Mouse (Mus musculus) heart, postnatal 0 days (tissue): ENCODE measurements at regions not wholly inside any gene's neighbourhood (a gene's known extent, or its start where the extent isn't known, plus 50 kb on each side); places are given as distances from the start of the nearest gene placed in this dataset.
A peak's percentile ranks its signal among the peaks of the same experiment; 100 is the strongest.

Experiments used
- ATAC-seq: fragments of 200-750 bp; cut with Nextera tagmentation; 2 replicates; pipeline ENCODE4 v1.8.0; 2017; ENCODE audit warnings: low read depth, moderate number of reproducible peaks, moderate library complexity; ENCODE audit not compliant: insufficient read depth
- DNase-seq: peaks from one replicate; pipeline ENCODE4 v3.0.0-alpha.2; 2016; ENCODE audit warnings: low spot score
- H3K27ac ChIP-seq: fragments of 300-500 bp; sonication (generic); 2 replicates; pipeline ENCODE4 v1.5.1; 2014; ENCODE audit warnings: low read depth, mild to moderate bottlenecking
- H3K27me3 ChIP-seq: fragments of 300-500 bp; sonication (generic); 2 replicates; pipeline ENCODE4 v1.6.1; 2014; ENCODE audit warnings: low read length, mixed read lengths; ENCODE audit not compliant: control insufficient read depth, insufficient read depth
- H3K36me3 ChIP-seq: fragments of 300-500 bp; sonication (generic); replicated peaks from 2 replicates; pipeline ENCODE4 v1.6.1; 2014; ENCODE audit warnings: low read length, mixed read lengths; ENCODE audit not compliant: control insufficient read depth, insufficient read depth
- H3K4me1 ChIP-seq: fragments of 300-500 bp; sonication (generic); 2 replicates; pipeline ENCODE4 v1.6.1; 2014; ENCODE audit warnings: antibody characterized with exemption; ENCODE audit not compliant: control insufficient read depth, insufficient read depth
- H3K4me2 ChIP-seq: fragments of 300-500 bp; sonication (generic); 2 replicates; pipeline ENCODE4 v1.6.1; 2014; ENCODE audit warnings: low read depth, mild to moderate bottlenecking, low read length, moderate library complexity
- H3K4me3 ChIP-seq: fragments of 300-500 bp; sonication (generic); 2 replicates; pipeline ENCODE4 v1.5.1; 2014; ENCODE audit warnings: low read depth, low read length
- H3K9ac ChIP-seq: fragments of 300-500 bp; sonication (generic); replicated peaks from 2 replicates; pipeline ENCODE4 v1.6.1; 2014; ENCODE audit warnings: low read depth, low read length, mixed read lengths
- H3K9me3 ChIP-seq: fragments of 300-500 bp; sonication (generic); replicated peaks from 2 replicates; pipeline ENCODE4 v1.6.1; 2016; ENCODE audit warnings: low read length; ENCODE audit not compliant: control insufficient read depth
- CTCF ChIP-seq: IDR thresholded peaks from 2 replicates; pipeline ENCODE4 v1.5.1; 2016; ENCODE audit warnings: antibody characterized with exemption, control low read depth, low read depth
- EP300 ChIP-seq: IDR thresholded peaks from 2 replicates; pipeline ENCODE4 v1.6.1; 2016; ENCODE audit warnings: antibody characterized with exemption, low read depth
- WGBS: fragments of 180-500 bp; shearing (Covaris S2); extraction: QIAGEN DNeasy Blood & Tissue Kit; methylation state at CpG from one replicate; pipeline ENCODE4 v1.1.7; 2014; 5-methylcytosine and 5-hydroxymethylcytosine counted together

GRCm38 (mm10) chr14:67993142-67993541 is 1301.0 kb downstream of the Synb start:
- Histone ChIP-seq H3K4me1 (no peaks in the 10 kb centered on the region), H3K4me3 (no peak overlapping the region), H3K9ac (no peak overlapping the region), H3K9me3 (no peaks in the 10 kb centered on the region), H3K36me3 (no peaks in the 10 kb centered on the region), H3K27ac (no peak overlapping the region), H3K4me2 (no peak overlapping the region; the same call in 1 of the 2 replicates), H3K27me3 (0 out of 2 replicates have a peak, but pooled peaks cover 4% of the 10 kb centered on the region)
- TF ChIP-seq EP300 = no peak
- peak; percentile 80 for TF ChIP-seq CTCF
- no peak for ATAC-seq
- WGBS = 15% methylated on average over 8 of the region's 8 CpGs
- DNase-seq = peak; percentile 42

GRCm38 (mm10) chr14:67992088-67992487 is 1302.0 kb downstream of the Synb start:
- Histone ChIP-seq H3K9me3 (no peaks in the 10 kb centered on the region), H3K4me1 (no peaks in the 10 kb centered on the region), H3K9ac (no peak overlapping the region), H3K36me3 (no peaks in the 10 kb centered on the region), H3K4me2 (no peak overlapping the region), H3K27me3 (0 out of 2 replicates have a peak, but pooled peaks cover 4% of the 10 kb centered on the region), H3K27ac (no peak overlapping the region), H3K4me3 (no peak overlapping the region)
- TF ChIP-seq EP300 (no peak), CTCF (no peak)
- DNase-seq = no peak
- ATAC-seq = no peak
- WGBS = 57% methylated on average over 6 of the region's 6 CpGs

GRCm38 (mm10) chr14:67990271-67990670 is 1303.8 kb downstream of the Synb start:
- Histone ChIP-seq H3K4me3 (no peak overlapping the region), H3K9ac (no peak overlapping the region), H3K4me1 (no peaks in the 10 kb centered on the region), H3K36me3 (no peaks in the 10 kb centered on the region), H3K9me3 (no peaks in the 10 kb centered on the region), H3K27ac (no peak overlapping the region), H3K4me2 (no peak overlapping the region), H3K27me3 (0 out of 2 replicates have a peak, but pooled peaks cover 4% of the 10 kb centered on the region)
- 61% methylated on average over 3 of the region's 3 CpGs for WGBS
- ATAC-seq (no peak), DNase-seq (no peak)
- TF ChIP-seq EP300 = no peak
- no peak for TF ChIP-seq CTCF
